Mouse (Mus musculus): ENCODE results near the gene Dntt. TPM values are rescaled to one million over a fixed set of nuclear protein-coding genes. Genes with fewer than 3 reads are reported as not detected.

Gene Dntt
- total RNA-seq, 2 experiments from 2014 or later: 3.7 to 5.4 TPM

DNA sequence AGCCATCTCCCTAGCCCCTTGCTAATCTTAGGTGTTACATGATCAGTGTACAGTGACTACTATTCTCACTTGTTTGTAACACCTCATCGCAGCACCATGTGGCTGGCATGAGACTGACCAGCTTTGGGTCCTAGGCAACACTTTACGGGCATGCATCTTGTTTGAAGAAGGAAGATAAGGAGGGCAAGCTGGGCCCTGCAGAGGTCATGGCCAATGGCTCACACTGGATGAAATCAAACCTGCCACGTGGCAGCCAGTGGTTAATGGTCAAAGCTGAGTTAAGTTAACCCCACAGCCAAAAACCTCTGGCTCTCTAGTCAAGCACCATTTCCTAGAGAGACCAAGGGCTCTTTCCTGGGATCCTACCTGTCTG lies 19.1 kb downstream of the Dntt start:
- ATAC-seq (replicated peaks; ENCODE audit: low FRiP score, poor library complexity, severe bottlenecking): no peak

DNA sequence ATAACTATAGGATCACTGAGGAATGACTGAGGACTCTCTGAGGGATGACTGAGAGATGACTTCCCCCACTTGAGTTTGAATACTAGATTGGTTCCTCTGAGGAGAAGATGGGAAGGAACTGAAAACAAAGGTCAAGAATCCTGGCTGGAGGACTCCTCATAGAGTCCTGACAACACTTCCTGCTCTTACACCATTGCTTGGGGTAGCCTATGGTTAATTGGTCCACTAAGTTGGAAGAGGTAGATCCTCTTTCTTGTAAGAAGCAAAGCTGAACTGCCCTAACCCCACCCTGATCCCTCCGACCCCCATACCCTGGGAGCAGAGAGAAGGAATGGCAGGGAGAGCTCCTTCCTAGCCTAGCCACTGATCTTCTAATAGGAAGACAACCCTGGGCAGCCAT lies 22.6 kb downstream of the Dntt start:
- no peak for ATAC-seq (replicated peaks; ENCODE audit: low FRiP score, poor library complexity, severe bottlenecking)

DNA sequence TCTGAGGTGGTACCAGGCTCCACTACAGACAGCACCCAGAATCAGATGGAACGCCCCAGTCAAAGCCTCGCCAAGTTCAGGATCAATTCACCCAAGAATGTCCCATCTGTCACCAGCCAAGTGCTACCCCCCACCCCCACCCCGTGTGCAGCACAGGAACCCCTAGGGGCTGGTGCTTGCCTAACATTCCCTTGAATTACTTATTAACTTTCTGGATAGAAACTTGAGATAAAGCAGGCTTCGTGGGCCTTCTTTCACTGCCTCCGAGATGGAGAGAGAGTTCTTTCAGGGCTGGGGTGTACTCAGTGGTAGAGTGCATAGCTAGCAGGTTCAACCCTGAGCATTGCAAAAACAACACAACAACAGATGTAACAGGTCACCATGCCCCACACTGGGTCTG lies 23.2 kb downstream of the Dntt start:
- no peak for ATAC-seq (replicated peaks; ENCODE audit: low FRiP score, poor library complexity, severe bottlenecking)

DNA sequence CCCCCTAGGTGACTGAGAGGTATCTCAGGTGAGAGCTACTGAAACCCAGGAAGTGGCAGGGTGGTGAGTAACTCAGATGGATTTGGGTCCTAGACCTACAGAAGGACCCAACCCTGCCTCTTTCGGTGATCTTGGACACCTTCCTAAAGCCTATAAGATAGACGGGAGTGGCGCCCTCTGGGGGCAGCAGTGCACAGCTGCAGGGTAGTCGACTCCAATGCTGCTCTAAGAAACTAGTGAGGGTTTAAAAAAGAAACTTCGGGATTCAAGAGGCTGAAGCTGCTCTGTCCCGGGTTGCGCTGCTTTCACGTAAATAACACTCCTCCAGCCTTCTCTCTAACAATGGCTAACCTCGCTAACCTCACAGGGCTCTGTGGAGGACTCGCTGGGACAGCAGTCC lies 24.5 kb downstream of the Dntt start:
- ATAC-seq (replicated peaks; ENCODE audit: low FRiP score, poor library complexity, severe bottlenecking): 0 out of 2 replicates have a peak, but pooled peaks have one; percentile 62

DNA sequence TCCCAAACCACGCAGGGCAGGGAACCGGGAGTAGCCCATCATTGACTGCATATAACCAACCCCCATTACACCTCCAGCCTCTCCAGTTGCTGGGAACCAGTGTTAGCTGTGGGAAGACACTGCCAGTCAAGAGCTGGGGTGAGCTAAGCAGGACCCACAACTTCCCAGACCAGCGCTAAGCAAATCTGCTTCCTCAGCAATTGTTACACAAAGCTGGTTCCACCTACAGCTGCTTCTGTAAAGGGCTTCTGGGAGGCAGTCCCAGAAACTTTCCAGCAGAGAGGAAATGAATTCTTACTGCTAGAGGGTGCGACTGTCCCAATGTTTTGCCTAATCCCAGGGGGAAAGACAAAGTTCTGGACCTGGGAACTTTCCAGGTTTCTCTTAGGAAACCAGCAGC lies 25.6 kb downstream of the Dntt start:
- no peak for ATAC-seq (replicated peaks; ENCODE audit: low FRiP score, poor library complexity, severe bottlenecking)

DNA sequence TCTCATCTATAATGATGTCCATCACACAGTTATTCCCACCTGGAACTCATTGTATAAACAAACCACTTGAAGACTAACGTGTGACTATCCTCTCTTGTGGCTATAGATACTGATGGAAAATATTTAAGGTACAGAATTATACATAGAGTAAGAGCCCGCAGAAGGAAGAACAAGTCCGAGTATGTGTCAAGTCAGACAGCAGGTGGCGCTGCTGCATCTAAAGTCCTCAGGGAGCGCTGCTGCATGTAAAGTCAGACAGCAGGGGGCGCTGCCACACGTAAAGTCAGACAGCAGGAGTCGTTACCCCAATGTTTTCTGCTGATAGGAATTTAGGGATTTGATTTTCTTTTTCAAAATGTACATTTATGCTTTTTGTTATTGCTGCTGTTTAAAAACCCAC lies 42.4 kb downstream of the Dntt start:
- peak; percentile 79 for ATAC-seq (replicated peaks; ENCODE audit: low FRiP score, poor library complexity, severe bottlenecking)

DNA sequence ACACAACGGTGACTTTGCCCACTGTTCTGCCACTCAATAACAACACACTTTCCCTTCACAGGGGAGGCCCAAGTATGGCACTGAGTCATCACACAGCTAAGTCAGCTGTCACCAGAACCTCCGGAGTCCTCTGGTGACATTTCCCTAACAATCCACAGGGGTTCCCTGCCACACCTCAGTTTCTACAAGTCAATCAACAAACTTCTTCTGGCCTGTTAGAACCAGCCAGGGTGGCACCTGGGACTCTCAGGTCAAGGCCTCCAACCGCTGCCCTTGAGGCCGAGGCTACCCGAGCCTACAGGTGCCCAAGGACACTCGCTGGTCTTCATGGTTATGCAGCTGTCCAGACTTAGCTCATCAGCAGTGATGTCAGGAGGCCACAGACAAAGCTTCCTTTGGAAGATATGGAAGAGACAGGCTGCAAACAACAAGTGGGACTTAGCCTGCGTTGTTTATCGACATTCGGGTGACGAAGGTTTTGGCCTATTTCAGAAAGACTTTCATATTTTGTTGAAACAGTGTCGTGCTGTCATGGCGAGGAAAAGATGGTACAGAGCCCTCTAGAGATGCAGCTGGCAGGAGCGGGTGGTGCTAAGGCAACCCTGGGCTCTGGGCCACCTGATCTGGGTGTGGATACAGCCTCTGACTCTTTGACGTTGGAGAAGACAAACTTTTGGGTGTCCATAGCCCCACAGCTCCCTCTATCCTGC lies 44.8 kb downstream of the Dntt start:
- no peak for ATAC-seq (replicated peaks; ENCODE audit: low FRiP score, poor library complexity, severe bottlenecking)

DNA sequence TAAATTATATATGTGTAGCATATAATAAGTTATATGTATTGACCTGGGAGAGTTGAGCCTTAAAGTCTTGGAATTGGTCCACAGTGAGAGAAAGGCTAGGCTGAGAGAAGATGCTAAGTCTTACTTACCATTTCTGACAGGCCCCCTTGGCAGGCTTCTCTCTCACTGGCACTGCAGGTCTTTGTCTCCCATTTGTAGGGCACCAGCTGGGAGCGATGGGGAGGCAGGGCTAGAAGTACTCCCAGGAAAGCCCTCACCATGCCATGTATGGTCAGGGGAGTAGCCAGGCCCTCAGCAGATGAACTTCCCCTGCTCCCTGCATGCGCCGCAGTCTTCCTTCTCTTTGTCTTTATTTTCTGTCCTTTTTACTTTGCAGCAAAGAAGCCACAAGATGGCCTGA lies 47.8 kb downstream of the Dntt start, which contains the start of gene Opalin:
Opalin (minus strand) TSS at position 208 of the 400 bp plus-strand sequence.
- ATAC-seq (replicated peaks; ENCODE audit: low FRiP score, poor library complexity, severe bottlenecking): no peak

DNA sequence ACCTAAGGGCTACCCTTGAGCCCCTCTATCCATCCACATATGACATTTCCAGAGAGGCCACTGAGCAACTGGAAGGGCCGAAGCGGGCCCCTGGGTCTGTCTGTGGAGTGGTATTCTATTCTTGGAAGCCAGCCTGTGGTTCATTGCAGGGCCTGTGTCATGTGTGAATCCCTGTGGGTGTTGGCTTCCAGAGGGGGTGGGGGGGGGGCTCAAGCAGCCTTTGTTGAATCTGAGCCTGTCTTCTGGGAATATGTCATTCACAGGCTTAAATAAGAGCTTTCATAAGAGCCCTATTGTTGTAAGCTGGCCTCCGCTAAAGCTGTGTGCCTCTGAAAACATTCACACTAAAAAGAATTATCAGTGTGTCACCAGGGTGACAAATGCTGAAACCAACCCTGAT lies 52.5 kb downstream of the Dntt start:
- no peak for ATAC-seq (replicated peaks; ENCODE audit: low FRiP score, poor library complexity, severe bottlenecking)

DNA sequence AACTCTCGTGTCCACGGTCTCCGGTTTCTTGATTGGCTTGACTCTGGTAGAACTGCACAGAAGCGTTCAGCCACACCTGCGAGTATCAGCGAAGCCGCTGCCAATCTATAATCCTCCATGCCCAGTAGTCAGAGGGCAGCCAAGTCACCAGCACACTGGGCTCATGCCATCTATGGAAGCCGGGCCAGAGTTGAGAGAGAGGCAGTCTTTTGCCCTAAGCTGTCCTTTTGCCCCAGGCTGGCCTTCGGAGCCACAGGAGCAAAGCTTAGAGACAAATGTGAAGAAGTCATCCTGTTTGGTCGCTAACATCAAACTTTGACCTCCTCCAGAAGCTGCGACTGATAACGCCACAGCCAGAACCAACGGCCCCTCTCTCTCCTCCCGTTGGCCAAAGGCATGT lies 54.6 kb downstream of the Dntt start:
- no peak for ATAC-seq (replicated peaks; ENCODE audit: low FRiP score, poor library complexity, severe bottlenecking)

DNA sequence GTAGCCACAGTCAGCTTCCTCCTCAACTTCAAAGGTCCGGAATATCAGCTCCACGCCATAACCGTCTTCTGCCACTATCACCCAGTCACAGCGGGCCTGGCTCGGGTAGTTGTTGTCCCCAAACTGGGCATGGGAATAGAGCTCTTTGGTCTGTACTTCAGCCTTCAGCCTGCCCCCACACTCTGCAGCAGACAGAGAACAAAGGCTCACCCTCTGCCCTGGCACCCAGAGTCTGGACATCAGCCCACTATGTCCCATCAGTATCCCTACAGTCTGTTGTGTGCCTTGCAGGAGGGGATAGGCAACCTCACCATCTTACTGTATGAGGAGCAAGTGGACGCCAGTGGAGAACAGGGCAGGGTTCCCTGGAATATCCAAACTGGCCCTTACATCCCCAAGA lies 57.2 kb downstream of the Dntt start:
- ATAC-seq (replicated peaks; ENCODE audit: low FRiP score, poor library complexity, severe bottlenecking): no peak

DNA sequence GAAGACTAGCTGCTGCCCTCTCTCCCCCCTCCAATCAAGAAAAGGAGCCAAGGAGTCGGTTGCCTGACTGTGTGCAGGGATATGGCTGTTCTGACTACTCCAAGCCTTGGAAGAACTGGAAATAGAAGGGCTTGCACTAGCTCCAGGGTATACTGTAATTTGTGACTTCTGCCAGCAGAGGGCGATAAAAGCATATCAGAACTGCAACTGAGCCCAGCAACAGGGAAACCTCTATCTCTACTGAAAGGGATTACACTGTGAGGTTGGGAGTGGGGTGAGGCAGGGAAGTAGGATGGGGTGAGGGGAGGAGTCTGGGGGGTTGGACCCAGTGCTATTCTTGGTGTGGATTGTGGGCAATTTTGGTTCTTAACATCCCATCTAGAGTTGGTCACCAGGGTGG lies 57.6 kb downstream of the Dntt start:
- peak; percentile 68 for ATAC-seq (replicated peaks; ENCODE audit: low FRiP score, poor library complexity, severe bottlenecking)

DNA sequence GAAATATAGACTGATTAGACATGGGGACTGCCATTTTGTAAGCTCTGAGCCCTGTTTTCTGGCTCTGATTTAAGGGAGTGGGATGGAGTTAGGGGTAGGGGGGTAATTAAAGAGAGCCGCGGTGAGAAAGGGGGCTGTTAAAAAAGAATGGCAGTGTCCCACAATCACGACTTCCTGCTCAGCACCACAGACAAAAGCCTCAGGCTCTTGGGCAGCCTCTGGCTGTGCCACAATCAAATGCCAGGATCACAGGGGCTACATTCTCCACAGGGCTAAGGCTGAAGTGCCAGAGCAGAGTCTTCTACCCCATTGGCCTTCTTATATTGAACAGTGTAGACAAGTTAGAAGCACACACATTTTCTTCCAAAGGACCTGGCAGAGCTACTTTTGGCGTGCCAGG lies 58.8 kb downstream of the Dntt start:
- no peak for ATAC-seq (replicated peaks; ENCODE audit: low FRiP score, poor library complexity, severe bottlenecking)

DNA sequence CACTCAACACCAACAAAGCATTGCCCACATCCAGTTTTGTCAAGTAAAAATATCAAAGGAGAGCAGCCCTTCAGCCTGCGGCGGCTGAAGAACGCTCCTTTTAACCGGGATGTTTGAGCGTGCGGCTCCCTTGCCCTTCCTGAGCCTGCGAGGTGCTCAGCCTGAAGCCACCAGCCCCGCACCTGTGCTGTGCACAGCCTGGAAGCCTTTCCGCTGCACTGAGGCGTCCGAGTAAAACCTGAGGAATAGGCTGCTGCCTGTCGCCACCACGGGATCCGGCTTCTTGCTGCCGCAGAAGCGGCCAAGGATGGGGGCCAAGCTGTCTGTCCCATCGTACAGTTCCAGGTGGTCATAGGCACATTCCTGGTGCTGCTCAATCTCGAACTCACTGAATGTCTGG lies 59.4 kb downstream of the Dntt start:
- ATAC-seq (replicated peaks; ENCODE audit: low FRiP score, poor library complexity, severe bottlenecking): no peak

DNA sequence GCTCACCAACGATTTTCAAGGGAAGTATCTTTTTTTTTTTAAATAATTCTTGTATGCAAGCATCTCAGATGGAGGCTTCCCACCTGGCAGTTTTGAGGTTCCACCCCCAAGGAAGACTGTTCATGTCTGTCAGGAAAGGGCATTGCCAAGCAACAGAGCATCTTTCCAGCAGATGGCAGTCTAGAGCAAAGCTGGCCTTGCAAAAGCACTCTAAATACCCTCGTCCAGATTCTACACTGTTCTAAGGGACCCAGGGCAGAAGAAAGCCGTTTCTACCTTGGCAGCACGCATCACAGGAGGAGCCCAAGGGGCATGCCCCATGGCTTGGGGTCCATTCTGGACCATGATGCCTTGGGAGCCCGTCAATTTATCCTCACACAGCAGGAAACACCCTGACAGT lies 60.8 kb downstream of the Dntt start:
- ATAC-seq (replicated peaks; ENCODE audit: low FRiP score, poor library complexity, severe bottlenecking): no peak

DNA sequence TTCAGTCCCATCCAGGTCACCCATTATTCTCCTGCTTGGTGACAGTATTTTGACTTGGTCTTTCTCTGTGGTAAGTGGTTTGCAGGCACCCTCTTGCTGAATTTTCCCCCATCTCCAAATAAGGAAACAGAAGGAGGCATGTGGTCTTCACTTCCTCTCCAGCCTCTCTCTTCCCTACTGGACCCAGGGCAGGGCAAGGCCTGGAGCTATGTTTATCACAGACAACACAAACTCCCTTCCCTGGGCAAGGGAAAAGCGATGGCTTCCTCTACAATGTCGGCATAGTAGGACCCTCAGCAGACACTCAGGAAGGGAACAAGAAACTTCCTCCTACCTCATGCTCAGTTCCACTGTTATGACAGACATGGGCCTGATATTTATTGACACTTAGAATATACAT lies 62.8 kb downstream of the Dntt start:
- no peak for ATAC-seq (replicated peaks; ENCODE audit: low FRiP score, poor library complexity, severe bottlenecking)

DNA sequence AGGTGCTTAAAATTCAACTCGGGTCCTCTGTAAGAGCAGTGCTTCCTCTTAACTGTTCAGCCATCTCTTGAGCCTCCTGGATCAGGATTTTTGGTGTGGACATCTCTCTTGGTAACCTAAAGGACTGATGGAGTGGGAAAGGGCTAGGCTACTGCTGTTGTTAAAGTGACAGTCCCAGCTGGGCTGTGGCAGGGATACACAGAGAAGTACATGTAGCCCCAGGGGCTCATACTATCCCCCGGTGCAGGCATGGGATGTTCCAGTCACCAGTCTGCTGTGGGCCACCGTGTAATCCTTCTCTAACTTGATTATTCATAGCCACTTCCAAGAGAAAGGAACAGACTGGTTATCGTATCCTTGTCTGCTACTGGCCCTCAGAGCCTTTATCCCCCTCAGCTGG lies 68.0 kb downstream of the Dntt start:
- no peak for ATAC-seq (replicated peaks; ENCODE audit: low FRiP score, poor library complexity, severe bottlenecking)

DNA sequence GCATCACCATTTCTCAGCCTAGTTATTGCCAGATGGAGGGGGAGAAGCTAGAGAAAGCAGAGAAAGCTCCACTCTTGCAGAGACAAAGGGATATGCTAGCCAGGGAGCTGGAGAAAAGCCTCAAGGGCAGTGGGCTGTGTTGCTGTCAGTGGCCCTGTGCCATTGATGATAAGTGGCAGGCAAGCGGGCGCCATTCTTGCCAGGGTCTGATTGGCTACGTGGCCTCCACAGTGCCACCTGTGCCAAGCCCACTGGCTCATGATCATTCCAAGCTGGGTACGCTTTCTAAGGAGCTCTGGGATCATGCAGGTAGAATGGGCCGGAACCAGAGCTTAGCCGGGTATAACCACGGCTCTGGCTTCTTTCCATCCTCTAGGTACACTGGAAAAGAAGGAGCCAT lies 71.8 kb downstream of the Dntt start:
- ATAC-seq (replicated peaks; ENCODE audit: low FRiP score, poor library complexity, severe bottlenecking): no peak

DNA sequence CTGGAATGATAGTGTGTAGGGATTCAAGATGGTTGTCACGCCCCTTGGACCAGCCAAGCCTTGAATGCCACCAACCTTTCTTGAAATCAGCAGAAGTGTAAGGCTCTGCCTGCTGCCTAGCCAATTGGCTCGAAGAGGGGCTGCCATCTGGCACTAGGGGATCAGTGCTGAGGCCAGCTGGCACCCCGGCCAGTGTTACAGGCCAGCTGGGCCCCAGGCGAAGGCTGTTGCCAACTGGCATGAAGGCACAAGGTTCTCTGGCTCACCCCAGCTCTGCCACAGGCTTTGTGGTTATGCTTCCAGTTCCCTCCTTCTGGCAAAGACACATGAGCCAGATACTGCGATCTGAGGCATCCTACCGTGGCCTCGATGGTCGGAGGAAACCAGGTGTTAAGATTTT lies 72.3 kb downstream of the Dntt start:
- ATAC-seq (replicated peaks; ENCODE audit: low FRiP score, poor library complexity, severe bottlenecking): no peak

DNA sequence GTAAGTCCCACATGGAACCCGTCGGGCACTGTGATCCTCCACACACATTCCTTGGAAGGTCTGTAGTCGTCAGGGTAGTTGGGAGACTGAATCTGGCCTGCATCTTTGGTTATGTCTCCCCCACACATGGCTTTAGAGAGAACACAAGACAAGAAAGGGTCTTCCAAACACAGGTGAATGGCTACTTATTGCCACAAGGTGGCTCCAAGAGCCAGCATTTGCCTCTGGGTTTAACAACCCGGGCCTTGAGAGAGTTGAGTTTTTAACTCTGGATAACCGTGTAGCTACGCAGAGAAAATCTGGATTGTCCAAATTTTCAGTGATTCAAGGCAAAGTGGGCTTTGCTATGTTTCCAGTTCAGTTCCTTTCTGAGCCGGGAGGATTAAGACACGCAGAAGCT lies 75.8 kb downstream of the Dntt start:
- no peak for ATAC-seq (replicated peaks; ENCODE audit: low FRiP score, poor library complexity, severe bottlenecking)

DNA sequence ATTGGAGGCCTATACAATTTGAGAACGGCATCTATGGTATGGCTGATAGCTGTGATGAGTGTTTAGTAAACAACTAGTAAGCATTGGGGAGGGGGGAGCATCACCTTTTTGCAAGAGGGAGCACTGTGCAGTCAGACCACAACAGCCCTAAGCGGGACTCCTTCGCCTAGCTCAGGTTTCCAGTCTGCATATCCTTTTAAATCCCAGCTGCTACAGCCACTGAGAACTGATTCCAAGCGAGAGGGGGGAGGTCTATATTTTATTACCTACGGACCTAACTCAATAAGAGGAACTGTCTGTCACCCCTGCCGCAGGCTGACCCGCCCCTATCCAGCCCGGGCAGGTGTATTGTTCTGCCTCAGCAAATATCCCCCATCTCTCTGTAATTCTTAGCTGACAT lies 78.5 kb downstream of the Dntt start:
- ATAC-seq (replicated peaks; ENCODE audit: low FRiP score, poor library complexity, severe bottlenecking): no peak

DNA sequence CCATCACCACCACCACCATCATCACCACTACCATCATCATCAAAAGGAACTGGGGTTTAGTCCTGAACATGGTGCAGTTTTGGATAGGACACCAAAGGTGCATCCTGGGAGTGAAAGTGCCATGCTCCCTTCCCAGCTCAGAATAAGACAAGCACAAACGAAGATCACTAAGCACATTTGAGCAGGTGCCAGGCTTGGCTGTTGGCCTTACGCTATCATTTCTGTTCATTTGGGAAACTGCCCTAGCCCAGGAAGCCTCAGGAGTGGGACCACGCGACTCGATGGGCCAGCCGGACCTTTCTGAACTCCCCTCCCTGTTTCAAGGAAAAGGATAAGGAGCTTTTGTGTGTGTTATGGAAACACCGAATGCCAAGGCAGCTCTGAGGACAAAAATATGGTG lies 79.6 kb downstream of the Dntt start:
- no peak for ATAC-seq (replicated peaks; ENCODE audit: low FRiP score, poor library complexity, severe bottlenecking)
